Mouse (Mus musculus): ENCODE measurements around the gene Gm45711.
"Not testable (repeated sequence)": the region's sequence is repeated elsewhere in the genome, so short reads cannot be mapped to it uniquely, and the experiment has no call there.

Gene Gm45711

GRCm38 (mm10) chr8:104309441-104310155, at the start of gene Gm45711, which contains the start of gene Cmtm1:
Gene Gm45711, minus strand, starts transcription at chr8:104310081.
Gene Cmtm1, minus strand, starts transcription at chr8:104310145.
- DNase-seq (ENCODE audit: low spot score), result not testable (repeated sequence)

- no peak for DNase-seq (ENCODE audit: low spot score)
These were observed 48.8 kb upstream of the Gm45711 start for GRCm38 (mm10) chr8:104358637-104359036.

GRCm38 (mm10) chr8:104354504-104354903, 44.6 kb upstream of the Gm45711 start:
- DNase-seq (ENCODE audit: low spot score), result no peak

- DNase-seq (ENCODE audit: low spot score), result no peak
These were observed 43.3 kb upstream of the Gm45711 start for GRCm38 (mm10) chr8:104353186-104353585.

GRCm38 (mm10) chr8:104350047-104350446, 40.2 kb upstream of the Gm45711 start:
- DNase-seq (ENCODE audit: low spot score), result no peak

- no peak for DNase-seq (ENCODE audit: low spot score)
These were observed 39.1 kb upstream of the Gm45711 start for GRCm38 (mm10) chr8:104348971-104349370.

- DNase-seq (ENCODE audit: low spot score), result no peak
These were observed 36.8 kb upstream of the Gm45711 start for GRCm38 (mm10) chr8:104346706-104347105.

GRCm38 (mm10) chr8:104344622-104345021, 34.7 kb upstream of the Gm45711 start:
- no peak for DNase-seq (ENCODE audit: low spot score)

- peak; percentile 66 for DNase-seq (ENCODE audit: low spot score)
These were observed 34.1 kb upstream of the Gm45711 start for GRCm38 (mm10) chr8:104343957-104344356.

- no peak for DNase-seq (ENCODE audit: low spot score)
These were observed 32.5 kb upstream of the Gm45711 start for GRCm38 (mm10) chr8:104342426-104342825.

- no peak for DNase-seq (ENCODE audit: low spot score)
These were observed 31.8 kb upstream of the Gm45711 start for GRCm38 (mm10) chr8:104341678-104342077.

- peak; percentile 15 for DNase-seq (ENCODE audit: low spot score)
These were observed 31.3 kb upstream of the Gm45711 start for GRCm38 (mm10) chr8:104341106-104341561.

- DNase-seq (ENCODE audit: low spot score), result peak; percentile 46
These were observed 30.6 kb upstream of the Gm45711 start for GRCm38 (mm10) chr8:104340233-104341105.

GRCm38 (mm10) chr8:104339983-104340232, 30.0 kb upstream of the Gm45711 start:
- no peak for DNase-seq (ENCODE audit: low spot score)

- no peak for DNase-seq (ENCODE audit: low spot score)
These were observed 29.5 kb upstream of the Gm45711 start, which contains the start of gene Cmtm3 for GRCm38 (mm10) chr8:104339229-104339982. Gene Cmtm3, plus strand, starts transcription at chr8:104339410.

GRCm38 (mm10) chr8:104337890-104338289, 28.0 kb upstream of the Gm45711 start:
- no peak for DNase-seq (ENCODE audit: low spot score)

- no peak for DNase-seq (ENCODE audit: low spot score)
These were observed 26.9 kb upstream of the Gm45711 start for GRCm38 (mm10) chr8:104336806-104337205.

GRCm38 (mm10) chr8:104334196-104334595, 24.3 kb upstream of the Gm45711 start:
- DNase-seq (ENCODE audit: low spot score), result no peak

- no peak for DNase-seq (ENCODE audit: low spot score)
These were observed 23.9 kb upstream of the Gm45711 start for GRCm38 (mm10) chr8:104333786-104334185.

GRCm38 (mm10) chr8:104332665-104333631, 23.1 kb upstream of the Gm45711 start:
- no peak for DNase-seq (ENCODE audit: low spot score)

GRCm38 (mm10) chr8:104321930-104322329, 12.0 kb upstream of the Gm45711 start, which contains the start of gene Cmtm2b:
Gene Cmtm2b, plus strand, starts transcription at chr8:104322230.
- DNase-seq (ENCODE audit: low spot score), result not testable (repeated sequence)

Data from spleen, adult 12 weeks (tissue).